Mouse (Mus musculus): ENCODE results near the gene Ttc9c. TPM values are rescaled to one million over a fixed set of nuclear protein-coding genes. Genes with fewer than 3 reads are reported as not detected.

The Ttc9c gene
- polyA plus RNA-seq, 1 experiment, result 34.4 TPM

DNA sequence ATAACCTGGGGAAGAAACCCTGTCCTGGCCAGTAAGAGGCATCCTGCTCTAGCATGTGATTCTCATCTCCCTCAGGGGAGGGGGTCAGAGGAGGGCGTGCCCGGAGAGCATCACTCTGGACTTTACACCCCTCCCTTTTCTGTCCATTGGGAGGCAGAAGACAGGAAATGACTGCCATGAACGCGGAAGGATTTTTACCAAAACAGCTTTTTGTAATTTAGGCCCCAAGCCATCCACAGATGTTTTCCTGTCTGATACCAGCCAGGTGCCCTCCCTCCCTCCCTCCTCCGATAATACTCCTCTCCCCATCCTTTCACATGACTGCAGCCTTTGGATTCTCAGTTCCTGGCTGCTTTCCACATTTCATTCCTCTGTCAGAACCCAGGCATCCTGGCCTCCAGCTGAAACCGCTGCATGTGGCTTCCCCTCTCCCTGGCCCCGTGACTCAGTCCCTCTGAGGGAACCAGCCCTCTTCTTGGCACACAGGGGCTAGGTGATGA, 31.3 kb upstream of the Ttc9c start, which contains the start of gene Lrrn4cl:
Lrrn4cl (plus strand) TSS at position 367 of the 500 bp plus-strand sequence.
- Histone ChIP-seq H3K4me1 (ENCODE audit: control insufficient read depth, insufficient read depth, low read length) (no peaks in the 10 kb centered on the region), H3K27ac (ENCODE audit: insufficient read depth, low read length) (no peak within 1 kb of the TSS), H3K4me3 (replicated peaks; ENCODE audit: insufficient read depth, low read depth, low read length) (no peak within 1 kb of the TSS), H3K27me3 (ENCODE audit: control insufficient read depth, insufficient read depth, low read length) (no peaks in the 10 kb centered on the region)
- no peak for DNase-seq
- 12% methylated on average over 7 of the region's 7 CpGs for WGBS
- no peak for TF ChIP-seq CTCF (IDR thresholded peaks at IDR 0.05; ENCODE audit: borderline replicate concordance, insufficient read depth, low read depth, low read length)
- TF ChIP-seq POLR2A (IDR thresholded peaks at IDR 0.05; ENCODE audit: borderline replicate concordance, insufficient read depth, low read length), result no peak

GRCm38 (mm10) chr19:8848356-8848755, 29.2 kb upstream of the Ttc9c start:
- Histone ChIP-seq H3K27me3 (ENCODE audit: control insufficient read depth, insufficient read depth, low read length) (no peaks in the 10 kb centered on the region), H3K4me3 (replicated peaks; ENCODE audit: insufficient read depth, low read depth, low read length) (no peak overlapping the region), H3K4me1 (ENCODE audit: control insufficient read depth, insufficient read depth, low read length) (no peaks in the 10 kb centered on the region), H3K27ac (ENCODE audit: insufficient read depth, low read length) (no peak overlapping the region)
- no peak for DNase-seq
- 88% methylated on average over 5 of the region's 5 CpGs for WGBS
- no peak for TF ChIP-seq POLR2A (IDR thresholded peaks at IDR 0.05; ENCODE audit: borderline replicate concordance, insufficient read depth, low read length)
- no peak for TF ChIP-seq CTCF (IDR thresholded peaks at IDR 0.05; ENCODE audit: borderline replicate concordance, insufficient read depth, low read depth, low read length)

GRCm38 (mm10) chr19:8844371-8845129, 25.4 kb upstream of the Ttc9c start:
- Histone ChIP-seq H3K4me3 (replicated peaks; ENCODE audit: insufficient read depth, low read depth, low read length) (no peak overlapping the region), H3K27ac (ENCODE audit: insufficient read depth, low read length) (no peak overlapping the region), H3K27me3 (ENCODE audit: control insufficient read depth, insufficient read depth, low read length) (no peaks in the 10 kb centered on the region), H3K4me1 (ENCODE audit: control insufficient read depth, insufficient read depth, low read length) (no peaks in the 10 kb centered on the region)
- DNase-seq, result peak; percentile 69 to 71
- whole genome bisulfite sequencing, result 38% methylated on average over 5 of the region's 5 CpGs
- TF ChIP-seq CTCF (IDR thresholded peaks at IDR 0.05; ENCODE audit: borderline replicate concordance, insufficient read depth, low read depth, low read length), result peak; percentile 61; the same call in 1 of the 2 replicates
- TF ChIP-seq POLR2A (IDR thresholded peaks at IDR 0.05; ENCODE audit: borderline replicate concordance, insufficient read depth, low read length), result no peak

- H3K4me3 ChIP-seq (replicated peaks; ENCODE audit: insufficient read depth, low read depth, low read length), result no peak overlapping the region
- 85% methylated on average over 6 of the region's 6 CpGs for WGBS
- no peak for TF ChIP-seq POLR2A (IDR thresholded peaks at IDR 0.05; ENCODE audit: borderline replicate concordance, insufficient read depth, low read length)
- no peak for DNase-seq
- H3K4me1 ChIP-seq (ENCODE audit: control insufficient read depth, insufficient read depth, low read length), result no peaks in the 10 kb centered on the region
- no peaks in the 10 kb centered on the region for H3K27me3 ChIP-seq (ENCODE audit: control insufficient read depth, insufficient read depth, low read length)
- no peak overlapping the region for H3K27ac ChIP-seq (ENCODE audit: insufficient read depth, low read length)
Observed at GRCm38 (mm10) chr19:8842961-8843360, 23.8 kb upstream of the Ttc9c start.

- DNase-seq, result peak; percentile 35 to 36
- H3K4me1 ChIP-seq (ENCODE audit: control insufficient read depth, insufficient read depth, low read length), result no peaks in the 10 kb centered on the region
- peak overlapping the region; percentile 78 for H3K4me3 ChIP-seq (replicated peaks; ENCODE audit: insufficient read depth, low read depth, low read length)
- 46% methylated on average over 7 of the region's 7 CpGs for WGBS
- no peaks in the 10 kb centered on the region for H3K27me3 ChIP-seq (ENCODE audit: control insufficient read depth, insufficient read depth, low read length)
- TF ChIP-seq CTCF (IDR thresholded peaks at IDR 0.05; ENCODE audit: borderline replicate concordance, insufficient read depth, low read depth, low read length) (no peak), POLR2A (IDR thresholded peaks at IDR 0.05; ENCODE audit: borderline replicate concordance, insufficient read depth, low read length) (no peak)
- H3K27ac ChIP-seq (ENCODE audit: insufficient read depth, low read length), result peak overlapping the region; percentile 92
Observed at GRCm38 (mm10) chr19:8841012-8841411, 21.9 kb upstream of the Ttc9c start.

DNA sequence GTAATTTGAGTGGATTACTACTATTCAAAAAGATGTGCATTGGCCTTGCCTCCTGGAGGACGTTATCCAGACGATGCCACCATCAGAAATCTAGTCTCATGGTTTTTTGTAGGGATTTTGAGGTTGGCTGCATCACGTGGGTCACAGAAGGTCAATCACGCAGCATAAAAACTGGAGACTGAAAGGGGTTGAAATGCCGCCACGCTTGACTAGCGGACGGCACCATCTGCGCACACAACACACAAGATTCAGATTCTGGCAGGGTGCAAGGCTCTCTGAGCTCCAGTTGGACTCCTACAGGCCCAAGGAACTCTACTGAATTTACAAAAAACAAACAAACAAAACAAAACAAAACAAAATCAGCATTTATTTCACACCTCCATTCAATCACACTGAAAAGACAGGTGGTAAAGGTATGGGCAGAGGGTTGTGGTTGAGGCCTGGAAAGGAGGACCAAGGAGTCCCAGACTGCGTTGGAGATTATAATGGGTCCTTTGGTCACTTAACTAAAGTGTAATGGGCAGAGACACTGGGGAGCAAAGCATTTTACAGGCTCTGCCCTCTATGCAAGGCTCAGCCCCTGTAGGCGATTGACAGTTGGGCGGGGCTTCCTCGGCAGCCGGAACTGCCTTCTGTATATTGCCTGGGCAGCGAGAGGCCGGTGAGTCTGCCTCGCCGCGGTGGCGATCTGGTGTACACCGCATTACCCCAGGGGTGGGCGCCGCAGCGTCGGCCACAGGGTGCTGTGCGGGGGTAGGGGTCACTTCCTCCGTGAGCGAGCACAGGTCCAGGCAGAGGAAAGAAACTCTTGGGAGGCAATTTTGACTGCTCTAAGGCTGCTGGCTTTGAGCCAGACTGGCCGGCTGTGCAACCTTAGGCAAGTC, 21.0 kb upstream of the Ttc9c start:
- Histone ChIP-seq H3K27ac (ENCODE audit: insufficient read depth, low read length) (peak overlapping the region; percentile 92), H3K4me3 (replicated peaks; ENCODE audit: insufficient read depth, low read depth, low read length) (peak overlapping the region; percentile 78), H3K27me3 (ENCODE audit: control insufficient read depth, insufficient read depth, low read length) (no peaks in the 10 kb centered on the region), H3K4me1 (ENCODE audit: control insufficient read depth, insufficient read depth, low read length) (no peaks in the 10 kb centered on the region)
- WGBS, result 3% methylated on average over 29 of the region's 29 CpGs
- TF ChIP-seq POLR2A (IDR thresholded peaks at IDR 0.05; ENCODE audit: borderline replicate concordance, insufficient read depth, low read length), result peak; percentile 45; the same call in 1 of the 2 replicates
- no peak for TF ChIP-seq CTCF (IDR thresholded peaks at IDR 0.05; ENCODE audit: borderline replicate concordance, insufficient read depth, low read depth, low read length)
- DNase-seq, result peak; percentile 88 to 89

DNA sequence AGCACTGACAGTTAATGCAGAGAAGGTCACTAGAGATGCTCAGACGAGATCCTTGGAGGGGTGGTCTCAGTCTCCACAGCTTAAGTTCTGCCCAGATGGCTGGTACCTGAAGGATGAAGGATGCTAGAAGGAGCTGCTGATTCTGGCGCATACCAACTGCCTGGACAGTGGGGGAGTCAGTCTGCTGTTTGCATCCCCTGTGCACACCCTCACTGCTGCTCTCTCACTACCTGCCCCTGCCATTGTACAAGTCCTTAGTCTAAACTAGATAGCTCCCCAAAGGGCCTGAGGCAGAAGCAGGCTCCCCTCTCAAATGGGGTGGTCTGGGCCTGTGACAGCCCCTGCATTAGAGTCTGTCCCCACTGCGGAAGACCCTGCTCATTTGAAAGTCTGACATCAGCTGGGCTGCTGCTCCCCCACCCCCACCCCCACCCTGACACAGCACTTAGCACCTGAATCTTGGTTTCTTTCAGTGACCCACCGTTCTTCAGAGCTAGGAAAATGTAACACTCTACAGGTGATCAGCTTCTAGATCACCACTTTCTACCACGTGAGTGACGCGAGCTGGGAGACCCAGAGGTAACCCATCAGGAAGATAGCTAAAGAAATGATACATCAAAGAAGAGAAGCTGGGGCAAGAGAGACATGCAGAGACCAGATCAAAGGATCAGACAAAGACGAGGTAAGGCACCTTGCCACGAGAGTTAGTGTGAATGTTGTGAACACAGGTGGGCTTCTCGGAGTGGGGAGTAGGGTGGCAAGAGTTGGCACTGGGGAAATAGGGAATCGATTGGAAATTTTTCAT, 20.2 kb upstream of the Ttc9c start, which contains the start of gene Gng3:
Gng3 (minus strand) TSS at position 92 of the 805 bp plus-strand sequence.
- peak within 1 kb of the TSS; percentile 92 for H3K27ac ChIP-seq (ENCODE audit: insufficient read depth, low read length)
- TF ChIP-seq POLR2A (IDR thresholded peaks at IDR 0.05; ENCODE audit: borderline replicate concordance, insufficient read depth, low read length) (peak; percentile 79; the same call in 1 of the 2 replicates), CTCF (IDR thresholded peaks at IDR 0.05; ENCODE audit: borderline replicate concordance, insufficient read depth, low read depth, low read length) (no peak)
- peak within 1 kb of the TSS; percentile 78 for H3K4me3 ChIP-seq (replicated peaks; ENCODE audit: insufficient read depth, low read depth, low read length)
- H3K27me3 ChIP-seq (ENCODE audit: control insufficient read depth, insufficient read depth, low read length), result no peaks in the 10 kb centered on the region
- no peaks in the 10 kb centered on the region for H3K4me1 ChIP-seq (ENCODE audit: control insufficient read depth, insufficient read depth, low read length)
- DNase-seq, result peak; percentile 91 to 94
- 11% methylated on average over 11 of the region's 11 CpGs for WGBS
